Mouse (Mus musculus): ENCODE results near the gene Hoxc11.

Gene Hoxc11

DNA sequence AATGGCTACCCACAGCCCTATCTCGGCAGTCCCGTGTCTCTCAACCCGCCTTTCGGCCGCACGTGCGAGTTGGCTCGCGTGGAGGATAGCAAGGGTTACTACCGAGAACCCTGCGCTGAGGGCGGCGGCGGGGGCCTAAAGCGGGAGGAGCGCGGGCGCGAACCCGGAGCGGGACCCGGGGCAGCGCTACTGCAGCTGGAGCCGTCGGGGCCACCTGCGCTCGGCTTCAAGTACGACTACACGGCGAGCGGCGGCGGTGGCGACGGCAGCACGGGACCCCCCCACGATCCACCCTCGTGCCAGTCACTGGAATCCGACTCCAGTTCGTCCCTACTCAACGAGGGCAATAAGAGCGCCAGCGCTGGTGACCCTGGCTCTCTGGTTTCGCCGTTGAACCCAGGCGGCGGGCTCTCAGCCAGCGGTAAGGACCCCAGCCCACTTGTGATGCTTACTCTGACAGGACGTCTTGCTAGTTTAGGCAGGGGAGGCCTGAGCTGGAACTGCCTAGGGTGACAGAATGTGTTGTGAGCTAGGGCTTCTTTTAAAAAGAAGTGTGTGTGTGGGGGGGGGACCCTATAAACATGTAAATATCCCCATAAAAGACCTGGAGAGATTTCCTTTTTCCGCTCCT, 17.1 kb upstream of the Hoxc11 start:
- DNase-seq, result no peak

DNA sequence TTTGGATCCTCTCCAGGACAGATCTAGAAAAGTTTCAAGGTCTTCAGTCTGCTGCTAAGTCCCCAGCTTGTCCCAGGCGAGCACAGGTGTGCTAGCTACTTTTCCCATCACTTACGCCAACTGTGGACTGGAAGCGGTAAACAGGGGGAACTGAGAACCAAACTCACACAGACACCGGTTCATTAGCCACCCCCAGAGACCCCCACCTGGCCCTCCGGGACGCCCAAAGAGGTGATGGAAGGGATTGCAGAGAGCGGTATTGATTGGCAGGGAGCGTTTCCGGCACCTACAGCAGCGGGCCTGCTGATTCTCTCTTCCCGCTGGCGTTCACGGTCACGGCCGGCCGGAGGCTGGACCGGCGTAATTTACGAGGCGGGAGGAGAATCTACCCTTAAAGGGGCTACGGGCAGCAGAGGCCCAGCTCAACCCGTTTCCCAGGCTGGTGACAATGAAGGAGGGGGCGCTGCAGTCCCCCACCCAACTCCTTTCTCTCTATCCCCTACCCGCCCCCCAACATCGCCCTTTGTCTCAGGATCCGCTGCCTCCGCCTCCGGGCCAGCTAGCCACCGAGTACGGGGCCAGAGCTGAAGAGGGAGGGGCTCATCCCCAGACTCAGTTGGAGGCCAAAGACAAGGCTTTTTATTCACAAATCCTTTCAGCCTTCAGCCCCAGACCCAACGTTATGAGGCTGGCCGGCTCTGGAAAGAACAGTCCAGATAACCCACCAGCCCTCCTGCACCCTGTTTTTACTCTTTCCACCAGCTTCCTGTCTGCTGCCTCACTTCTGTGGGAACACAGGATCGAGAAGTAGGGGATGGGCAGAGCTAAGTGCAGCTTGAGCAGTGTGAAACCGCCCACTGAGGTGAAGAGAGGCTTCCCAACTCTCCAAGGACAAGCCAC, 14.7 kb upstream of the Hoxc11 start:
- no peak for DNase-seq

DNA sequence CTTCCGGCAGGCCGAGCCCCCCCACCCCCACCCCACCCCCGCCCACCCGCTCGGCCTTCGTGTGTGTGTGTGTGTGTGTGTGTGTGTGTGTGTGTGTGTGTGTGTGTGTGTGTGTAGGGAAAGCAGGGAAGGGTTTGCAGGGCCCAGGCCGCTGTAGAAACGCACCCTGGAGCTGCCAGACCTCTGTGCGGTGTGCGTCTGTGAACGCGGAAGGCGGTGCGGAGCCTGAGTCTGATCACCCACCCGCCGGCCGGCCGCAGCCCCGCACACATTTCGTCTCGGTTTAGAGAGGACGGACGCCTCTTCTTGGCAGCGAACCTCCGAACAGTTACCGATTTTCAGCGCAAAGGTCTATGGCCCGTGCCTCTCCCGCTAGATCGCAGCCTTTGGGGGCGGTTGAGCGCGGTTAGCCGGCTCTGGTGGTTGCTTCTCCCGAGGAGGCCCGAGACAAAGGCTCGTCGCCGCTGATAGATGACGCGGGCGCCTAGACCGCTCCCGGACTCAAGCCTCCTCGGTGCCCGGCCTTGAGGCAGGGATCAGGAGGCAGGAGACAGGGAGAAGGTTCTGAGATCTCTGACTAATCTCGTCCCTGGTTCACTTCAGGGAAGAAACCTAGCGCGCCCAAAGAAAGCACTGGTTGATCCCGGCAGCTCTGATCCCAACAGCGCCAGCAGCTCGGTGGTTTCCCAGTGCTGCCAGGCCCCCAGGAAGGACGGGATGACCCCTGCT, 11.3 kb upstream of the Hoxc11 start:
- no peak for DNase-seq

GRCm38 (mm10) chr15:102943468-102943813, 10.8 kb upstream of the Hoxc11 start:
- DNase-seq, result no peak

GRCm38 (mm10) chr15:102945185-102946077, 8.8 kb upstream of the Hoxc11 start:
- no peak for DNase-seq

GRCm38 (mm10) chr15:102947276-102947675, 7.0 kb upstream of the Hoxc11 start:
- DNase-seq, result no peak

GRCm38 (mm10) chr15:102948842-102949241, 5.4 kb upstream of the Hoxc11 start:
- no peak for DNase-seq

GRCm38 (mm10) chr15:102949696-102950095, 4.5 kb upstream of the Hoxc11 start:
- no peak for DNase-seq

DNA sequence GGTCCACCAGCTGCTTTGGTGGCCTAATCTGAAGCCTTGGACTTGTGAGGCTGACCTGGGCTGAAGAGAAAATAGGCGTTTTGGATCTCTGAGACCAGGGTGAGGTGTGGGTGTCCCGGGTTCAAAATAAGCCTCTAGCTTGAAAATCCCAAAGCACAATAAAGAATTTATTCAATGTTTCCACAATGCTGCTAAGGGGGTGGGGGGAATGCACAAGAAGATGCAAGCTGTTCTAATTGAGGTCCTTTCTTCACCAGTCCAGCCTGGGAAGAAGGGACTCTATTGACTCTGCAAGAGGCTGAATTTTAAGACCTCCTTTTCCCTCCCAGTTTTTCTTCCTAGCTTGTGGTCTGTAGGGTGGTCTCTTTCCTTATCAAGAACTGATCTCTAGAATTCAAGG, 3.4 kb upstream of the Hoxc11 start:
- no peak for DNase-seq

DNA sequence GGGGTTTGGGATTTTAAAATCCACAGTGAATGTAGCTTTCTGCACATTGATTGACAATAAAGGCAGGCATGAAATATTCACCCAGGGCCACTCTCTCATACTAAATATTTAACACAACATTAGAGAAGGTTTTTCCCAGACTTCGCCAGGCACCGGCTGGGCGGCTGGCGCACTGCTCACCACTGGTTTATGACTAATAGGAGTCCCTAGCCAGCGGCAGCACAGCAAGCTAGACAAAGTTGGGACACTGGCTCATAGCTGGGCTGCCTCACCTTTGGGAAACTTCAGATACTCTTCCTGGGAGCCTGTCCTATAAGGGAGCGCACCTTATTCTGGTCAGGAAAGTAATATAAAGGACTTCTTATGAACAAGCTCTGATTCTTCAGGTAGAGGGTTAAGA, 666 bp upstream of the Hoxc11 start:
- no peak for DNase-seq

- no peak for DNase-seq
These were observed 768 bp downstream of the Hoxc11 start for GRCm38 (mm10) chr15:102955007-102955382.

DNA sequence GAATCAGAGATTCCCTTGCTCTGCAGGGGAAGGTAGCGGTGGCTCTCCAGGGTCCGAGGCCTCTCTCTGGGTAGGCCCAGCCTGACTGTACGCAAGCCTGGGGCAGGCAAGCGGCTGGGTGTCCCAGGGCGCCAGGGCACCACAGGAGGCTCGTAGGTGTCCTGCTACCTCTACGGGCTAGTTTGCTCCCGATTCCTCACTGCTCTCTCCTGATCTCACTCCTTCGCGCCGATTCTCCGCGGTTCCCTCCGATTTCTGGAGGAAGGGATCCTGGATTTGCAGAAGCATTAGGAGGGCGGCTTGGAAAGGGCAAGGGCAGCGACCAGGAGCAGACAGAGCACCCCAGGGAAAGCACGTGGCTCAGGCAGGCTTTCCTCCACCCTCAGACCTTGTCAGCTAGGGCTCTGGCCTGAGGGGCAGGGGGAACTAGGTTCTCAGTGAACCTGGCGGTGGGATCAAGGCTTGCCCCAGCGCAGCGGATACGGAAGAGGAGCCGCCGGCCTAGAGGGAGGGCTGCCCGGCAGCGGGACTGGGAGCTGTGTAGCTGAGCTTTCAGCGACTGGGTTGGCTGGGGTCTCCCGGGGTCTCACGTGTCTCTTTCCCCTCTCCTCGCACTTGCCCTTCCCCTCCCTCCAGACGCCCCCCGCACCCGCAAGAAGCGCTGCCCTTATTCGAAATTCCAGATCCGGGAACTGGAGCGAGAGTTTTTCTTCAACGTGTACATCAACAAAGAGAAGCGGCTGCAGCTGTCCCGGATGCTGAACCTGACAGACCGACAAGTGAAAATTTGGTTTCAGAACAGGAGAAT, 1.8 kb downstream of the Hoxc11 start:
- DNase-seq, result no peak

DNA sequence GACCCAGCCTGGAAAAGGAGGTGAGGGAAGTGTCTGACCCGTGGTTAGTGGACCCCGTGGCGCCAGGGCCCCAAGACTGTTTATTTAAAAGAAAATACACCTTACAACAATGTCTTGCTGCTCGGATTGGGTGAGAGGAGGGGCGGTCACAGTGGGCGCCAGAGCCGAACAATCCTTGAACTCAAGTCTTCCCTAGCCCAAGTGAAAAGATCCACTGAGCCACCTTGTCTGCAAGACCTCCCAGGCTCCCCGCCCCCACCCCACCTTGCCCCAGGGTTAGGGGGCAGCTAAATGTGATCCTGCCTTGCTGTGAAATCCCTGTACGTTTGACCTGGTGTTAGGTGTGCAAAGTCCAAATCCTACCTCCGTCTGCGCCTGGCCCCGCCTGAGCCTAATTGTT, 2.7 kb downstream of the Hoxc11 start:
- DNase-seq, result no peak

- DNase-seq, result no peak
These were observed 5.5 kb downstream of the Hoxc11 start for GRCm38 (mm10) chr15:102959663-102960191.

DNA sequence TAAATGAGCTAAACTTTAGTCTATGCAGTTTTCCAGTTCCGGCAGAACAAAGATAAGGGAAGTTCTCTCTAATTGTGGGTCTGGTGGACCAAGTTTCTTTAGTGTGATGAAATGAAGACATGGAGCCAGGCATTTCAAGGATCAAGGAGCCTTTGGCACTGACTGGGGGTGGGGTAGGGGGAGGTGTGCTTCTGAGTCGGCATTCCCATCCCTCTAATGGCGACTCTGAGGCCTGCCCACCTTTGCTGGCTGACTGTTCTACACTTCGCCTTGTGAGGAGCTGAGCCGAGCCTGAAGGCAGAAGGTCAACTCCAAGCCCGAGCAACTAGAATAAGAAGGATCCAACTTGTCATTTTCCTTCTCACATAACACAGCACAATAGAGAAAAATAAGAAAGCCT, 7.5 kb downstream of the Hoxc11 start:
- DNase-seq, result no peak

DNA sequence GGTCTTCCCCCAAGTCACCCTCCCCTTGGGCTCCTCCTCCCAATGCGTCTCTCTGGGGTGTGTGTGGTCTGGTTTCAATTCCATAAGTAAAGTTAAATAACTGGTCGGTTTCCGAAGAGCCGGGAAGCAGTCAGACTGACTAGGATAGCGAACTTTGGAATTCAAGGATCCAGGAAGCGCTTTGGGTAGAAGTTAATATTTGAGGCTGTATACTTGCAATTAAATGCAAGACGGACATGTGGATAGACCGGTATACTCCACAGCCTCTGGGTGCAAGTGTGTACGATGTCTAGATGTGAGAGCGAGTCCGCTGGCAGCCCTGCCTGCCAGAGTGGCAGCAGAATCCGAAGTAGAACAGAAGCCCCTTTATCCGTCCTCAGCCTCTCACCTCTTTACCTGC, 8.3 kb downstream of the Hoxc11 start:
- DNase-seq, result no peak

- no peak for DNase-seq
These were observed 9.0 kb downstream of the Hoxc11 start for GRCm38 (mm10) chr15:102963259-102963658.

- DNase-seq, result no peak
These were observed 9.7 kb downstream of the Hoxc11 start for GRCm38 (mm10) chr15:102963671-102964640.

DNA sequence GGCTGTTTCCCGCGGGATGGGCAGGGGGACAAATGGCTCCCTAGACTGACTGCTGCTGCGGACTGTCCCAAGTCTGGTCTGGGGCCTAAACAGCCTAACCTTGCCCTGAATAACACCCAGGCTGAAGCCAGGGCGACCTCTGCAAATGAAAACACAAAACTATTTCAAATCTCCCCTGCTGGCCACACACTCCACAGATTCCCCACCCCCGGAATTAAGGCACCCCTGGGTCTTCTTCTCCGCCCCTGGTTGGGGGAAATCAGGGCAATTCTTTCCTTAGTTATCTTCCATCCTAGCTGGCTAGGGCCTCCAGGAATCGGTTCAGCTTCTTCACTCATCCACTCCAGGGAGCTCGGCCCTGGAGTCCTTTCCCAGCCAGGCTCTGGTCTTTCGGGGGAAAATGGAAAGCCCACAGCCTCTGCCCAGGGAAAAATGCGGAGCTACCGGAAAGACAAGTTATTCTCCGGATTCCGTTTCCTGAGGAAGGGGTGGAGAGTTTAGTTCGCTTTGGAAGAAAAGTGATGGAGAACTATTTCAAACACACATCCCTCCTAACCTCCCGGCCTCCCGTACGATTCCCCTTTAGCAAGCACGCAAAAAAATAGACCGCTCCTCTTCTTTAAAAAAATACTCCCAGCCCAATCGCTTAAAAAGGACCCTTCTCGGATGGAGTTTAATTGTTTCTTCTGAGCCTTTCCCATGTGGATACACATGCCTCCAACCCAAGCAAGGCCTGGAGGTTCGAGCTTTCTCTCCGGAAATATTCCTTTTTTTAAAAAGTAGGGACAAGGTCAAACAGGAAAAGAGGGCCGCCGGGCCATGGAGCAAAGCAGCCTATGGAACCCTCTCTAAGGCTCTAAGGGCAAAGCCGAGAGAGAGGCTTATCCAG, 11.0 kb downstream of the Hoxc11 start:
- no peak for DNase-seq

Data from B cell, adult 2 months (primary cell).